Mouse (Mus musculus) kidney, adult 2 months (tissue): ENCODE results near the gene Pibf1.

ENCODE experiments used
- CTCF ChIP-seq: fragments of 200-500 bp; conservative IDR thresholded peaks from 2 replicates; pipeline ENCODE4 v1.5.1; 2011; ENCODE audit warnings: low read depth, mild to moderate bottlenecking, control low read depth, low read length, moderate library complexity, mixed read lengths; ENCODE audit not compliant: insufficient read depth, insufficient read length
- POLR2A ChIP-seq: fragments of 200-500 bp; IDR thresholded peaks from one replicate; pipeline ENCODE4 v1.6.1; 2011; ENCODE audit warnings: low read depth, low read length, control low read depth

GRCm38 (mm10) chr14:99285486-99285885 is 186.3 kb downstream of the Pibf1 start:
- TF ChIP-seq CTCF (no peak), POLR2A (no peak)
